Mouse (Mus musculus) monocyte, adult 5-6 weeks (primary cell): Measurements from ENCODE around the gene Fam241a. TPM values are rescaled to one million over a fixed set of nuclear protein-coding genes. Genes with fewer than 3 reads are reported as not detected.

Experiments used
- ATAC-seq: fragments of 153-309, 156-312 bp; replicated peaks from 2 replicates; pipeline ENCODE4 v1.8.0; 2017; ENCODE audit warnings: mild to moderate bottlenecking; ENCODE audit not compliant: low TSS enrichment, insufficient number of reproducible peaks, severe bottlenecking, poor library complexity, low FRiP score
- total RNA-seq: library from RNA; stranded (forward); fragments of 200-1000, 200-491, 200-594 nt; gene quantifications from 3 replicates; pipeline ENCODE4 v1.2.3, GENCODE M21; 2017

Gene Fam241a
- total RNA-seq, 1 experiment from 2014 or later: 19.3 TPM

DNA sequence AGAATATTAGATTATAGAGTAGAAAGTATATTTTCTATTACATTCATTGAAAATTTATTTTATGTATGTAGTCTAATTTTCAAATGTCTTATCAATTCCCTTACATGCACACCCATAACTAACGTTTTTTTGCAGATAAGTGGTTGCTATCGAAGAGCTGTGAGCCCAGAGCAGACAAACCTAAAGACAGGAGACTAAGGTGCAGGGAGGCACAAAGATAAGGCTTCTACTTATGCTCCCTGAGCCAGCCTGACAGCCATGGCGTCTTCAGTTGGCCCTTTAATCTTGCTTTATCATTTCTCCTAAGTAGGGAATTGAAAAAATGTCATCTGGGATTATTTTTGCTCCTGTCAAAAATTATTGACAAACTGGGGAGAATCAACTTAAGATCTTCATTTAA, 6.6 kb downstream of the Fam241a start:
- no peak for ATAC-seq

DNA sequence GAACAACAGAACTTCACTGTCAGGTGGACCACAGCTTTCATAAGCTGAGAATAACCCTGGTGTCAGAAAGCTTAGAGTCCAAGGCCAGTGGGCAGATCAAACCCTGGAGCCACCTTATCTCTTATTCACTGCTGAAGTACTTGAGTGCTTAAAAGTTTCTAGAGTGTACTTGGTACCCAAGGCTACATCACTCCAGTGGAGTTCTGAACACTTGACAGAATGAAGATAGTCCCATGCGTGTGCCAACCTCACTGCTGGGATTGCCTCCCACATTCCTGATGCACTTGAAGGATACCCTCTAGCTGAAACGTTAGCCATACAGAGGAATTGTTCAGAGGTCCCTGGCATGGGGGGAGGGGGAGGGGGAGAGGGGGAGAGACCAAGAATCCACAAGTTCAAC, 14.4 kb downstream of the Fam241a start:
- no peak for ATAC-seq

DNA sequence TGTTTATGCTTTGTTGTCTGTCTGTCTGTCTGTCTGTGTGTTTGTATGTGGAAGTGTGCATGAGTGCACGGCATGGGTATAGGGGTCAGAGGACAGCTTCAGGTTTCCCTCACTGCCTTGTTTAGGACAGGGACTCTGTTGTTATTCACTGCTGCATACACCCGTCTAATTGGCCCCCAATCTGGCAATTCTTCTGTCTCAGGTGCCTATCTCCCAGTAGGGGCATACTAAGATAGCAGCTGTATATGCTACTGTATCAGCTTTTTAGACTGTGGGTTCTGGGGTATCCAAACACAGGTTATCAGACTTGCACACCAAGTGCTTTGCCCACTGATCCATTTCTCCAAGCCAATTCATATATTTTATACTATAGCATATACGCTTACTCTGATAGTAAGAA, 16.2 kb downstream of the Fam241a start:
- ATAC-seq: no peak

DNA sequence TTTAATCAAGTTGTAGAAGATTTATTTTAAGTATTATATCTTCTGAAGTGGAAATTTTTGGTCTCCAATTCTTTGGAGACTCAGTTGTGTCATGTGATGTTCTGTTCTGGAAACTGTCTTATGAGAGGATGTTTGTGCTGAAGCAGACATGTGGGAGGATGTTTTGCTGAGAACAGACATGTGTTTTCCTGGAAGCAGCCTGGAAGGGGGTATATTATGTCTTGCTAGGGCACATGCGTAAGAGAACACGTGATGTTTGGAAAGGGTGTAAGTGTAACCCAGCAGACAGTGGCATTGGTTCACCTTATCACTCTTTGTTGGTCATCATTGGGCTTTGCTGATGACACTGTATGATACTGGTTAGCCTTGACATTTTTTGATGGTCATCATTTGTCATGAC, 20.6 kb downstream of the Fam241a start:
- ATAC-seq: no peak

DNA sequence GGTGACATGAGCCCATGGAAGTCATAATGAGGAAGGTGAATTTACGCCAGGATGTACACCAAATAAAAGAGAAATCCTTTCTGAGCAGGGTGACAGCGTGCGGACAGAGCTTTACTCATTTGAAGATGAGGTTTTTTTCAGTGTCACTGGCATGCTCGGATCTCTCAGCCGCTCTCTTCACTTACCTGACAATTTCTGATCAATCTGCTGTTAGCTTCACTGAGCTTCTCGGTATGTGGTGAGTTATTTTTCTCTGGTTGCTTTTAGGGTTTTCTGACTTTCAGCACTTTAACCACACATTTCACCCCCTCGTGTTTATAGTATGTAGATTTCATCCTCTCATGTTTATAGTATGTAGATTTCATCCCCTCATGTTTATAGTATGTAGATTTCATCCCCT, 21.1 kb downstream of the Fam241a start:
- no peak for ATAC-seq

DNA sequence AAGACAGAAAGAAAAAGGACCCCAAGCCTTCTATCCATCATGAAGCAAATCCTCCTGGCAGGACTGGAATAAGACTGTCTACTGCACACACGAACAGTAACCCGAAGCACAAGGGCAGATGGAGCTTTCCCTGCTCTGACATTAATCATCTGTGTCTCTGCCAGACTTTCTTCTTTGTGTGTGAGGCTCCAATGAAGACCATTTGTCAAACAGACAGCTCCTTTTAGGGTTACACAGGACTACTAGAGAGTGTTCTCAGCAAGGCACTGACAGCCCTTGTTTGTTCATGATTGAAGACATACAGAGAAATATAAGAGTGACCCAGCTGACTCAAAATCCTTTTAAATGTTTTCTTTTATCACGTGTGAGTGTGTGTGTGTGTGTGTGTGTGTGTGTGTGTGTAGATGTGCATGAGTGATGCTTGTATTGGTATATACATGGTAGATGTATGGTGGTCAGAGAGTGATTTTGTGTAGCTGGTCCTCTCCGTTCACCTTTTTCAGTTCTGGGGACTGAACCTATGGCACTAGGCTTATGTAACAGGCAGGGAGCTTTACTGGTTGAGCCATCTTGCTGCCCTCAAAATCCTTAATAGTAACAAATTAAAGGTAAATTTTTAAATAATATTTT, 21.8 kb downstream of the Fam241a start:
- no peak for ATAC-seq

DNA sequence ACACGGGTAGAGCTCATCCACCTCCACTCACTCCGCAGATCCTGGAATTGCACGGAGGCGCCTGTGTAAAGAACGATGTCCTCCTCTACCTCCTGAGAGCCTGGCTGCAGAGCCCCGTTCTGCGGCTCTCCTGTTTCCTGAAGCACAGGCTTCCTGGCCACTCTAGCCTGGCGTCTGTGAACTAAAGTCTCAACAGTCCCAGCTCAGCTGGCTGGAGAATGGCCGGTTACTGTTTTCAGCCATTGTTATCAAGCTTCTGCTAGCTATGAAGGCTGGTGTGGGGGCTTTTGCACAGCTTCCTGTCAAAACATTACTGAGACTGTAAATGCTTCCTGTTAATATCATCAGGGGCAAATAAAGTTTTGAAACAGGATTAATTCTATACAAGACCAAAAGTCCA, 24.5 kb downstream of the Fam241a start:
- ATAC-seq: no peak

DNA sequence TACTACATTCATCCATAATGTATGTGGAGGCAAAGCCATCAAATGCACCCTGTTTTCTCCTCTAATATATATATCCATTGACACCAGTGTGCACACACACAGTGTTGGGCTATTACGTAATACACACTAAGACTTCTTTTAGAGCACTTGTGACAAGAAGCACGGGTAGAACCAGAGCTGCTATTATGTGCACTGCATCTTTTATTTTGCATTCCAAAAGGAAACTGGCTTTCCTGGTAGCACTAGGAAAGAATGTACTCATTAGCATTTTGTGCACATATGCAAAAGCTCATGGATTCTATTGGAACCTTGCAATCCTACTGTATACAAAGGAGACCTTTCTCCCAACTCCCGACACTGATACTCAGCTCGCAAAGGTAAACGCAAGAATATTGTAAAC, 27.2 kb downstream of the Fam241a start:
- no peak for ATAC-seq

DNA sequence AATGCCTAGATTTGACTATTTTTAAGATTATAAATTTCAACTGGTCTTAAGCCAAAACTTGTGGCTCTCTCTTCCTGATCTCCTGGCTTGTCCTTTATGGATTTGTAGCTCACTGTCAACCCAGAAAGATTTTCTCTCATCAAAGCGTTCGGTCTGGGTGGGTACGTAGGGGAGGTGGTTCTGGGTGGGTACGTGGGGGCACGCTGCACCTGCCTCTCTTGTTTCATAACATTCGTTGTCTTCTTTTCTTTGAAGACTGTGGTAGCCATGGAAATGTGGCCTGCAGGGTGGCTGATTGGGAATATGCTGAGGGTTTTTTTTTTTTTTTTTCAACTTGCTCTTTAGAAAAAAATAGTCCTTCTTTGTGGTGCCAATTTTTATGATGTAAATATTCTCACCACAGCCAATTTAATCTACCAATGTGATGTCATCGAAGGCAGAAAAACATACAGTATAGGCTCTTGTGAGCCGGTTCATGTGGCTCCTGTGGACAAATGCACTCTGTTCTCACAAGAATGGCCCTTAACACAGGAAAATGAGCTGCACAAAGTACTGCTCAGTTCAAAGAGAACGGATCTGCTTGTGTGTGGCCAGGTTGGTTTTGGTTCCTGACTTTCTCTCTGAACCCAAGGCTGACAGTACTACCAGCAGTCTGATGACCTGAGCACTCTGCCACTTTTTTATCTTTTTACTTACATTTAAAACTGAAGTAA, 27.9 kb downstream of the Fam241a start:
- no peak for ATAC-seq

DNA sequence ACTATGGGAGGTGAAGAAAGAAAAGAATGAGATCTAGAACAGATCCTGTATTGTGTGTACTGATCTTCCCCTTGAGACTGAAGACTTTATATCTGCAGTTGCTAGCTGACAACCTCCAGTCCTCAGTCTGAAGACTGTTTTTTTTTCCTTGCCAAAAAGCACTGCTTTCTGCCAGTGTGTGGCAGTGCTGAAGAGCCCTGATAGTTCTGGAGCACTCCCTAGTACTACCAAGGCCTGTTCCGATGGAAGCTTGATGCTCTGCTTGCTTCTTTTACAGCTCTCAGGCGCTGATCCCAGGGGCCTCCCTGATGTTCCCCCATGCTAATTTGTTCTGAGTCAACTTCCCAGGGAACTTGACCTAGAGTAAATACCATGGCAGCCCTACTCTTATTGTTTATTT, 31.9 kb downstream of the Fam241a start:
- no peak for ATAC-seq

DNA sequence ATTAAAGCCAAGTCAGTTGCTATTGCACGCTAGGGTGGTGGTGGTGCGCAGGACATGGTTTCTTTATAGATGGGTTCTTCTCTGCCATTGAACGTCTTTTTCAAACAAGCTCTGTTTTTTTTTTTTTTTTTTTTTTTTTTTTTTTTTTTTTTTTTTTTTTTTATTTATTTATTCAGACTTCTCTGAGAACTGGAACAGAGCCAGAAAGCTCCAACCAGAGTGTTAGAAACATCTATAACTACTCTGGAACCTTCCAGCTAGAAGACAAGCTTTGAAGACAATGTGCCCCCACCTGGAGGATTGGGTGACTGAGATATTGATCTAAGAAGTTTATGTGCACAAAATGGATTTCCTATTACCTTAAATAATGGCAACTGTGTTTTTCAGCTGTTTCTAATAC, 32.6 kb downstream of the Fam241a start:
- ATAC-seq: no peak

DNA sequence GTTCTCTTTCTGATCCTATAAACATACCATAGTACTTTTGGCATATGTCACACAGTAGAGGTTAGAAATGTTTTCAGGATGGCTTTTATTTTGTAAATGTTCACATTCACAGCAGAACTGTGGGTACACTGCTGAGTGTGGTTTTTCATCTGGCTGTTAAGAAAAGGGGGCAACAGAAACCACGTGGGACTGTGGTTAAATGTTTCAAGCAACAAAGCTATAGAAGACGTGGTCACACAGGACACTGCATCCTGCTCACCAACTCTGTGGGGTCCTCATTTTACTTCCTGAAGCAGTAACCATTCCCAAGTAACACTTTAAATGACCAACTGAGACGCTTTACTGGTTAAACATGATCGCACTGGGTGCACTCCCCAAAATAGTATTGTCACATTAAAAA, 33.6 kb downstream of the Fam241a start:
- no peak for ATAC-seq

DNA sequence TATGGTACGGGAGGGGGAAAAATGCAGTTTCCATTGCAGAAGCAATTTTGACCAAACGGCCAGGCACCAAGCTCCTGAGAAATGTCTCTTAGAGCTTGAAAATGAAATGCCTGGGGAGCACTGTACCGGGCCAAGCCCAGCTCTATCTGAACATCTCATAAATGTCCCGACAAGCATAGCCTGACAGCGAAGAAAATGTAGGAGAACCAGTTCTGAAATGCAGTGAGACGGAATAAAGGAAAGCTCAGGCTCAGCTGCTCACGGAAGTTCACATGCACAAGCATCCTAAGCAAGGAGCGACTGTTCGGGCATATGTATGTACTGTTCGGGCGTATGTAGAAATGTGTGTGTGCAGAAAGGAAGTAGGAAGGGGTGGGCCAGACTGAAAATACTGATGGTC, 34.8 kb downstream of the Fam241a start:
- ATAC-seq: no peak

DNA sequence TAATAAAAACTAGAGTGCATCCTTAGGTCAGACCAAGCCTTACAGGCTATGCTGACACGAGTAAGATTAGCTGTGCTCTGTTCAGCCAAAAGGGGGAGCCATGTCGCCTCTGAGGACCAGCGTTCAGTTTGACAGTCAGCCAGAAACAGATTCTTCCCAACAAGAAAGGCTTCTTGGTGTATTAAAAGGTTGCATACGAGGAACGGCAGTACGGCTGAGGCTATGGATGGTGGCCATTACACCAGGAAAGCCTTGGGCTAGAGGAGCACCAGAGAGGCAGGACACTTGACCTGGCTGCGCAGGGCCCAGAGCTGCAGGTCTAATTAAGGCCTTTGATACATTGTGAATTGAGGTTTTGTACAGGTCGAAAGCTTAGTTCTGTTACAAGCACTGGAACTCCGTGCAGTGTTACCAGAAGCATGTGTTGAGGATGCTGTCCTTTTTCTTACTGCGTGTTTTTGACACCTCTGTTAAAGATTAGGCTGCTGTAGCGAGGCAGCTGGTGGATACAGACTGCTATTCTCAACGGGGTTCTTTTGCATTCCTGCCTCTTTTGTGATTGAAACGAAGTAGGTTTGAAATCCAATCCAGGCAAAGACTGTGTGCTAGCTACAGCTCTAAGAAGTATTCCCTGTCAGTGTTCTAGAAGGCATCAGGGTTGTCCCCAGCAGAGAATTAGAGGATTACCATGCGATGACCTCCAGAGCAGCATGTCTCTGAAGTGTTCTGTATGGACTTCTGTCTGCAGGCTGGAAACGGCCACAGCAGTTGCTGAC, 42.5 kb downstream of the Fam241a start:
- ATAC-seq: peak; percentile 78; the same call in 1 of the 2 replicates

DNA sequence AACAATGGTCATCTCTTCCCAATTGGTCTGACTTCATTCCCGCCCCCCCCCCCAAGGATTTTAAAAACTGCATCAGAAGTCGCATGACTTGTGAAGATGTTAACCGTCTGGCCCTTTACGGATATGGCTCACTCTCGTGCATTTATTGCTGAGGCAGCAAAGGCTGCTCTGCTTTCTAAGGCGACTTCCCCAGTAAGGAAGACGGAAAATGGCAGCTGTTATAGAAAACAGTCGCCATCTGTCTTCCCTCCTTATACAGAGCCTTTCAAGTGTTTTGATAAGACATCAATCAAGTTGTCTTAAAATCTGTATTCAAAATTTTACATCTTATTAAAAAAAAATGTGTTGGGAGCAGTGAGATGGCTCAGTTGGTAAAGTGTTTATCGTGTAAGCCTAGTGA, 43.4 kb downstream of the Fam241a start:
- ATAC-seq: no peak

DNA sequence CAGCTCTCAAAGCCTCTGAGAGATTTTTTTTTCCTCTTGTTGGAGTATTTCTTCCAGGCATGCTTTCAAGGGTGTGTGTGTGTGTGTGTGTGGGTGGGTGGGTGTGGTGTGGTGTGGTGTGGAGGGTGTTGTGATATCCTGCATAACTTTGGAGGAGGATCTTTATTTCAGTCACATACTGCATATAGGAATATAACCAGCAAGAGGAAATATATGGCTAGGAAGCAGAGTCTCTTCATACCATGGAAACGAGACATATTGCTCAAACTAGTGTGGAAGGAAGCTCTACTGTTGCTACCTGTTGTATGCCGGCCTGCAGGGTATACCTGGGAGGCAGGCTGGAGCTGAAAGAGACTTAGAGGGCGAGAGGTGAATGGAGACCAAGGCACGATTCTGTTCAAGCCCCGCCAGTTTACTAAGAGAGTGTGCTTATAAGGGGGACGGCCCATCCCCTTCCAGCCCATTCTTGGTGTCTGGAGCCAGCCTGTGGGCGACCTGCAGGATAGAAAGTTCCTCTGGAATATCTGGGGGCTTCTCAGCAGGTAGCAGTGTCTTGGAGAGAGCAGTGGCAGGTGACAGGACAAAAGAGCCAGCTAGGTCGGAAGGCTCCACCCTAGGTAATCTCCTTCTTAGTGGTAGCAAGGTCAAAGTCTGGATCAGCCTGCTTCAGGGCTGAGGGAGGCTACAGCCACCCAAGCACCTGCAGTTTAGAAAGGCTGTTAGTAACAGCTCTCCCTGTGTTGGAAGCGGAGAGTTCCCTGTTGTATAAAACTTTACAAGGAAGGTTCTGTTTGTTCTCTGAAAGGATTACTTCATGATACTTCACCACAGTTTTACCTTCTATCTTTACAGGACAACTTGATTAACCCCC, 45.1 kb downstream of the Fam241a start:
- ATAC-seq: no peak

DNA sequence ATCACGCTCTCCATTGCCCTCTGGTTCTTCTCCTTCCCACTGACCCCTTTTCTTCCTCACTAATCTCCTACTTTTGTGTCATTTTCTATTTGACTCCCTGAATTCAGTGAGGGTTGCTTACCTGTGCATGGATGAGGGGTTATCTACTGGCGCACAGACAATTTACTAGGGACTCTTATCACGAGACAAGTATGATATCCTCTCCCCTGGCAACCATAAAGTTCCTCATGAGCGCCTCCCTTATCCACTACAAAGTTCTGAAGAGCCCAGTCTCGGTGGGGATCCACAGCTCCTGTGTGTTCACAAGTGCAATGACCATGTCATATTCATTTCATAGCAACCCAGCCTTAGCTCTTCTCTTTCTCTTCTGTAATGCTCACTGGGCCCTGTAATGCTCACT, 46.2 kb downstream of the Fam241a start:
- no peak for ATAC-seq

DNA sequence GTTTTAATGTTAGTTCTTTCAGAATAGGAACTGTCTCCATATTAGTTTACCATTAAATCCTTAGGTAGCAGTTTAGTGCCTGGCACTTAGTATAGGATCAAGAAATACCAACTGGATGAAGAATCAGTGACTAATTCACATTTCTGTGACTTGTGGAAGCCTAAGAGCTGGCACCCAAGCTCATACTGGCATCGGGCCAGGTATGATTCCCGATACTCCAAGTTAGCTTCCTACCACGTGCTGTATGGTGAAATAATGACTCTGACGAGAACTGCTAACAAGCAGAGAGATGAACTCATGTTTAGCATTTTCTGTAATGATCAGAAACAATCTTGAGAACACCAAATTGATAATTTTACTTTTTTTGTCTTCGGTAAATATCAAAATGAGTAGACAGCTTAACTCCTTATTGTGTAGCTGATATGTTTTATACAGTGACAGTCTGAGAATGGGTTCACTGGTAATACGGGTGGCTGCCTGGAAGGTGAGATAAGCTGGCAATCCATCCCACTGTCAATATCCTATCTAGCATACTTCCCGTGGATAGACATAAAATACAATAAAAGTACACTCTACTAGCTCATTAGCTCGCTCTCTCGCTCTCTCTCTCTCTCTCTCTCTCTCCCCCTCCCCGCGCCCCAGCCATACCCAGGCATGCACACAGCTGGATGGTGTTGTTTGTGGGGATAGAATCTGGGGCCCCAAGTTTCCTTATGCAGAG, 47.9 kb downstream of the Fam241a start:
- no peak for ATAC-seq

DNA sequence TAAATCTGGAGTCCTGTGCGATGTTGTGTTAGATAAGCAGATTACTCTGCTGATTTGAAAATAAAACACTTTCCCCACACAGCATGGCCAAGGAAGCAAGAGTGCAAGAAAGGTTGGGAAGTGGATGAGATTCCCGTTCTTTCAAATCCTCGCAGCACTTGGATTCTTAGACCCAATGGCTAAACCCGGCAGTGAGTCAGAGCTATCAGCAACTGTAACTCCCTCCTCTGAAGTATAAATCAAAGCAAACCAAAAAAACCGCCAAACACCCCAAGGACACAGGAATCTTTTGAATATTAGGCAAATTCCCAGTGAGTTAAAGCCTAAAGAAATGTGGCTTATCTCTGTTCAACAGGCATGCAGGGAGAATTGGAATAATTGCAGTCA, 52.2 kb downstream of the Fam241a start:
- no peak for ATAC-seq
